Mouse (Mus musculus) kidney, adult 8-10 months (tissue): ENCODE results near the gene Hdac4.

ENCODE experiments used
- DNase-seq, 2 experiments: peaks; one replicate each; pipeline ENCODE4 v3.0.0; 2022

Gene Hdac4

DNA sequence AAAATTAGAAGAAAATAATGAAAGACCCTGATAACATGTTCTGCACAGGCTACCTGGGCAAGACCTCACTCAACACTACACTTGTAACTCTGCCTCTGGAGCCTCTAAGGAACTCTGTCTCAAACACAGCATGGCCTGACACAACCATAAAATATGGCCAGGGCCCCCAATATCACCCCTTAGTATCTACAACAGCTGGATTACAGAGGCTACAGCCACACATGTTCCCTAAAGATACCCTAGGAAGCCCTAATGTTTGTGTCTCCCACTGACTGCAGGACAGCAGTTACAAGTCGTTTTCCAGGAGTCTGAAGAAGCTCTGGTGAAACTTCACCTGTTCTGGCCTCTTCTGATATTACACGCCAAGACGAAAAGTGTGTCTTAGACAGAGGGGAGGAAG is 65.7 kb downstream of the Hdac4 start:
- DNase-seq, result no peak

- no peak for DNase-seq
Measured at GRCm38 (mm10) chr1:92127785-92128184, 67.7 kb downstream of the Hdac4 start.

DNA sequence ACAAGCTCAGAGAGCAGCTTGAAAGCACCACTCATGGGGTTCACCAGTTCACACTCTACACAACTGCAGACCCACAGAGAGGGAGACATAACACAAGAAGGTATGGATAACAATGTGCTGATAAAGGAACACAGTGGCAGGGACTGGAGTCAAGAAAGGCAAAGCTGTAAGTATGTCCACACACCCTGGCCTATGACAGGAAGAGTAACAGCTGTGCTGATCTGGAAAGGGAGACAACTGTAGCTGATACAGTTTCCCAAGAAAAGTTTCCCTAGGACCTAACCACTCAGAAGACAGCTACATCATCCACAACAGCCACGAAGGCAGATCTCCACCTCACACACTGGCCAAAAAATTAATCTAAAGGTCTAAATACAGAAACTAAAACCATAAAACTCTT is 68.1 kb downstream of the Hdac4 start:
- DNase-seq, result no peak

DNA sequence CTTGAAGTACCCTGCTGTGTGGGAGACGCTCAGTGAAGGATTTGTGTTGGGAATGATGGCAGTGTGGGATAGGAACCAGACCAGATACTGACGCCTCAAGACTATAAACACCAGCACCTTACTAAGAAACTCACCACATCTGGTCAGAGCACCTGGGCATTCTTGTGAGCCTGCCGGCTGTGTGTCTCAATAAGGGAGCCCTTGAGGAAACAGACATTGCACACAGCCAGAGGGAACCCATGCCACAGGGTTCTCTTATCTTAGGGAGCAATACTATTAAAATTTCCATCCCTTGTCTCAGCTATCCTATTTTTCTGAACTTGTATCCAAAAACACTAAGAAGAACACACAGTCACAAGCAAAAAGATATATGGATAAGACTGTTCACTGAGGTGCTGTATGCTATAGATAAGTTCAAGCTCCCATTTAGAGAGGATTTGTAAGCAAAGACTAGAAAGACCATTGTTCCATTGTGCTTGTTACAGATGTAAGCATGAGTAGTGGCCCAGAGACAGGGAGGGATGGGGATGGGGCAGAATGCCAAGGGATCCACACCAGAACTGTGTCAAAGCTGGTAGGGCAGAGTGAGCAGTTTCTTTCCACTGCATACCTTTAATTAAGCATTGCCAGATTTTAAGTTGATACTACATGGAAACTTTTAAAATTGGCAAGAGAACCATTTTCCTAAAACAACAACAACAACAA is 70.8 kb downstream of the Hdac4 start:
- peak in 1 of 2 experiments; percentile 36 for DNase-seq

- DNase-seq, result no peak
Measured at GRCm38 (mm10) chr1:92119303-92119702, 76.2 kb downstream of the Hdac4 start.

- no peak for DNase-seq
Measured at GRCm38 (mm10) chr1:92117597-92117996, 77.9 kb downstream of the Hdac4 start.

GRCm38 (mm10) chr1:92116169-92116568 is 79.3 kb downstream of the Hdac4 start:
- DNase-seq, result no peak

- no peak for DNase-seq
Measured at GRCm38 (mm10) chr1:92114091-92114490, 81.4 kb downstream of the Hdac4 start.

- DNase-seq, result no peak
Measured at GRCm38 (mm10) chr1:92113243-92114009, 82.1 kb downstream of the Hdac4 start.

DNA sequence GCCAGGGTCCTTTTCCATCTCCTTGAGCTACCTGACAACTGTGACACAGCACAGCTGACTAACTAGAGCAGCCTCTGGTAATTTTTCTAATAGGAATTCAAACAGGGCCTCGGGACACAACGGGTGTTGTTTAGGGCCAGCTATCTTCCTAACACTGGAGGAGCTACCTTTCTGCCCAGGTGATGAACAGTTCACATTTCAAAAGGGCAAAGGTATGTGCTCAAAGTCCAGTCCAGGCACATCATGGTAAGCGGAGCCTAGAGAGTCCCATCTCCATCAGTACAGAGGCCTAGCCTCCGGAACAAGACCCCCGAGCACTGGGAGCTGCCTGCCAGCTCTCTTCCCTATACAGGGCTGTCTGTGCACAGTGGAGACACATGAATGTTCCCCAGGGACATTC is 82.9 kb downstream of the Hdac4 start:
- DNase-seq, result no peak

- DNase-seq, result no peak
Measured at GRCm38 (mm10) chr1:92111551-92111950, 83.9 kb downstream of the Hdac4 start.

DNA sequence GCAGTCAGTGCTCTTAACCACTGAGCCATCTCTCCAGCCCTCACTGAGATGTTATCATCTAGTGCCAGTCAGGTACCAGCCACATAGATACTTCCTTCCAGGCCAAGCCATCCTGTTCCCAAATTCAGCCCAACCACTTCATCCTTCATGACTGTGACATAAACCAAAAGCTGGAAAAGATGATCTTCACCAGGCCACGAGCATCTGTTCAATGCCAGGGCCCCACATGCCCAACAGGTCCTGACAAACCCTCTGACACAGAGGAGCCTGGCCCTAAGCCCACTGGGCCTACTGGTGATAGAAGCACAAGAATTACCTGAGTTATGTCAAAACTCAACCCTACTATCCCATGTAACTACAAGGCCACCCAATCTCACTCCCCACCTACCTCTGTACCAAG is 84.5 kb downstream of the Hdac4 start:
- no peak for DNase-seq

- DNase-seq, result no peak
Measured at GRCm38 (mm10) chr1:92109221-92109620, 86.3 kb downstream of the Hdac4 start.

GRCm38 (mm10) chr1:92108556-92108955 is 86.9 kb downstream of the Hdac4 start:
- DNase-seq, result no peak

GRCm38 (mm10) chr1:92107996-92108395 is 87.5 kb downstream of the Hdac4 start:
- no peak for DNase-seq

GRCm38 (mm10) chr1:92107521-92107920 is 88.0 kb downstream of the Hdac4 start:
- DNase-seq, result no peak

DNA sequence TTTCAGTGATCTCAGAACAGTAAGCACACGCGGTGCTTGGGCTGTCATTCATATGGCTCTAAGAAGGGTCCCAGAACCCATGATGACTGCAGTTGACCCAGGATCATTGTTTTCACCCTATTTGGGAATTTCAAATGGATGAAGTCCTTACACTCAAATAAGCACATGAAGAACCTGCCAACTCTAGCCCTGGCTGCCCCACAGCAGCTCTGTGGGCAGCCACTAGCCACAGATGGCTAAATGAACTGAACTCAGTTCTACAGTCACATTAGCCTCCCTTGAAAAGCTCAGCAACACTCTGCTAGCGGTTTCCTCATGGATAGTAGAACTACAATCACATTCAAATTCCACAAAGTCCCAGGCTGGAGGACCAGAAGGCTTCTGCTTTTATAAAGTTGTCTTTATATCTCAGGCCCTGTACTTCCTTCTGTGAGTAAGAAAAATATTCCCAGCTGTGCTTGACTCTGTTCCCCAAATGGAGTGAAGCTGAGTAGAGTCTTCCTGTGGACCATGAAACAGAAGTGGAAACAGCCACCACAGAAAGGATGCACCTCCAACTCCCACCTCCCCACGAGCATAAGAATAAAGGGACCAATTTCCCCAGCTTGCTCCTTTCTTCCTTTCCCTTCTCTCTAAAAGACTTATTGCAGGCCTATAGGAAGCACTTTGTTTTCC is 88.9 kb downstream of the Hdac4 start:
- no peak for DNase-seq

DNA sequence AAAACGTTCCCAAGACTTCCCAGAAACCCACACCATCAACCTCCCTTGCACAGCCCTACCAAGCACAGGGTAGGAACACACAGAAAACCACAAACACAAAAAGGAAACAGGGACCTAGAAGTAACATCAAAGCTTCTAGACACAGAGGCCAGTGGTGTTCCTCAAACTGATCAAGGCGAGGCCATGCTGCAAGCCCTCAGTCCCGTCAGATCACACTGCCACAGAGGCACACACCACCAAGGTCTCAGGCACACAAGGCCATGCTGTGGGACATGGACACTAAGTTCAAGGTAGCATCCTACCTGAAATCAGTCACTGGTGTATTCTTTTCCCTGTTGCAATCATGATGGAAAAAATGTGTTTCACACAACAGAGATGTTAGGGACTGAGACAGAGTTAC is 90.8 kb downstream of the Hdac4 start:
- no peak for DNase-seq

DNA sequence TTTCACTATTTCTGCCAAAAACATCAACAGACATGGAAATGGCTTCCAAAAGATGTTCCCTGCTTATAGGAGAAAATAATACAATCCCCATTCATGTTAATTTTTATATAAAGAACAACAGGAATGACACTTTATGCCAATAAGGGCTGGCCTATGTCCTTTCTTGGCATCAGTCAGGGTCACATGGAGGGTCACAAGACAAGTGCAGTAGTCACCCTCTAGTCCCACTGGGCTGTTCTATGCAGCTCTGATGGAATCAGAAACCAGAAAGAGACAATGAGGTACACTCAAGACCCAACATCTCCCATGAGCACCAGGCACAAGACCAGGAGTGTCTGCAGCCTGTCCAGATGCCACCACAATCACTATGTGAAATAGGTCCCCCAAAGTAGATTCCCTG is 91.5 kb downstream of the Hdac4 start:
- DNase-seq, result no peak

- no peak for DNase-seq
Measured at GRCm38 (mm10) chr1:92103377-92103776, 92.1 kb downstream of the Hdac4 start.

DNA sequence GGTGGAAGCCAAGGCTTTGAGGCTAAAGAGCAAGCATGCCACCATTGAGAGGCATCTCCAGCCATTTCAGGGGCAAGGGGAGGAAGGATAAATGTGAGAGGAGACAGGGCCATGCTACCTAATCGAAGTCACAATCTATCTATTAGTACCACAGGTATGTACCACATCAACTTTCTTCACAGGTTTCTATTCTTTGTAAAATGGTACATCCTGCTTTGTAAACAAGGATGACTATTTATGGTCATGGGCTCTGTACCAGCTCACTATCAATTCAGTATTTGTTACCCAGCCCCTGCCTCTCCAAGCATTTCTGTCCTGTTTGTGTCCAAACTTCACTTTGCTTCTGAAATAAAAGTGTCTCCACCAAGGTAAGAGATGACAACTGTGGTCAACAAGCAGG is 92.7 kb downstream of the Hdac4 start:
- no peak for DNase-seq

DNA sequence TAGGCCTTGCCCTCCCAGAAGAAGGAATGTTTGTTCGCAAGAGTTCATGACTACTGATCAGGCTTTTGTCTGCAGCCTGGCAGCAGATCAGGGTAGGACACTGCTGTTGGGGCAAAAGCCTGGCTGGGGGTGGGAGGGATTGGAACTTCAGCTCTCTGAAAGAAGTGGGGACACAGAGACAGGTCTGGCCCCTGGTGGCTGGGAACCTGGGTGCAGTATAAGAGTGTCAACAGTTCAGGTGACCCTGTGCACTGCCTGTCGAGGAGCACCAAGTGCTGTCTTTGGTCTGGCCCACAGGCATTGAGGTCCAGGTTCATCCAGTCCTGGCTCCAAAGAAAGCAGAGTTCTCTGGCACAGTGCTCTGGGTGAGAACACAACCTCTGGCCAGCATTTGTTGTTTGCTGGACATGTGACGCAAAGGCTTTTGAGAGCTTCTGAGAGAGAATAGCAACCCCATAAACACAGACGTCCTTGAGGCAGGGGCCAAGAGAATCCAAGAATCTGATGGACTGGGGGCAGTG is 95.1 kb downstream of the Hdac4 start:
- peak; percentile 29 to 43 for DNase-seq

DNA sequence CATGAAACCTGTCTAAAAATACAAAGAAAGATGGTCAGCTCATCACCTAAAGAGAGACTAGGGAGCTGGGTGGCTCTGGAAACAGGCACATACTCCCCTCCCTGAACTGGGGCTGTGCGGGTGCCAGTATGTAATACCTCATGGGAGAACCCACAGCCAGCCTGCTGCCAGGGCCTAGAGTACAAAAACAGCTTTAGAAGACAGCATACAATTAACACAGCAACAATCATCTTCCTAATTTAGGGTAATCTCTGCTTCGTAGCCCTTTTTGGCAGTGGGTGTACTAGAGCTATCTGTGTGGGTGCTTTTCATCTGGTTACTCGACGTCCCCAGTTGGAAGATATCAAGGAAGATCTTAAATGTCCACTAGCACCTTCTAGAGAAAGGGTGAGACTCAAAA is 95.5 kb downstream of the Hdac4 start:
- no peak for DNase-seq

GRCm38 (mm10) chr1:92099502-92099901 is 96.0 kb downstream of the Hdac4 start:
- no peak for DNase-seq
